Mouse (Mus musculus): ENCODE measurements around the gene Phf5a.
"Not testable (repeated sequence)": the region's sequence is repeated elsewhere in the genome, so short reads cannot be mapped to it uniquely, and the experiment has no call there.

Gene Phf5a

DNA sequence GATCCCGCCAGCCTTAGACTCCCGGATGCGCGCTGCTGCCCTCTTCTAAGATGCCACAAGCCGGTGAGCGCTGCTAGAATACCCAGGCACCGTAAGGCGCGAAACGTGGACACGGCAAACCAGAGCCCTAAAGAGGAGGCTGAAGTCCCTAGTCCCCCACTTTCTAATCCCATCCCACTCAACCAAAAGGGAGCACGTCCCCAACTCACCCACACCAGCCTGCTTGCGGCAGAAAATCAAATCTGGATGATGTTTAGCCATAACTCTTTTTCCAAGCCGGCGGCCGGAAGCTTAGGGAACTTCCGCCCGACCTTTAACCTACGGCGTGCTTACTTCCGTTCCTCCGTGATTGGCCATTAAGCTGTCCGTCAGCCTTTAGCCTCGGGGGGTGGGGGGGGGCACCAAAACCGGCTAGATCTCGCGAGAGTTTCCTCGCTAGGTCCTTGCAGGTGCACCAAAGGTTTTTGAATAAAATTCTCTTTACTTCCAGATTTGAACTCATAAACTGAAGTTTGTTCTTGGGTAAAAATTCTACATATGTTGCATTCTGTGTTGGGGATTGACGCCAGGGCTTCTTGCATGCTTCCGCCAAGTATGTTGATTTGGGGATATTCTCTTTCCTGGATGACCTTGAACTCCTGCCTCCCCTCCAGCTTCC lies at the start of gene Phf5a:
Gene Phf5a, minus strand, starts transcription at position 308 of the 658 bp plus-strand sequence.
- DNase-seq (ENCODE audit: low read depth, low spot score), result peak; percentile 98

- DNase-seq (ENCODE audit: low read depth, low spot score), result no peak
Measured at GRCm38 (mm10) chr15:81921255-81921654, 49.5 kb upstream of the Phf5a start.

GRCm38 (mm10) chr15:81920546-81921217 lies 49.0 kb upstream of the Phf5a start:
- DNase-seq (ENCODE audit: low read depth, low spot score), result no peak

DNA sequence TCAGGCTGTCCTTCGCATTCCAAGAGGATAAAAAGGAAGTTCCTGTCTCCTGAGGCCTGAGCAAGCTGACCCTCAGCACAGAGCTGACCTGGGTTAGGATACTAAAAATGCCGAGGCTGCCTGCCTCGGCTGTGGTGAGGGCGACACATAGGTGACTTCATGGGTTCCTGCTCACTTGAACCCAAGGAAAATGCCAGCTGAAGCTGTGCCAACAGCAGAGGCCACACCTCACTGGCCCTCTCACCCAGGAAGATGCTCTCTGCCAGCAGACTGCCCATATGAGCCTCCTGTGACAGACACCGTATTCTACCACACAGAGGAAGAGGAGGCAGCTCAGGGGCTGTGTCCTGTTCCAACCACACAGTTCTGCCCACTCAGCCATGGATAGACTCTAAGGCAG lies 47.4 kb upstream of the Phf5a start:
- no peak for DNase-seq (ENCODE audit: low read depth, low spot score)

DNA sequence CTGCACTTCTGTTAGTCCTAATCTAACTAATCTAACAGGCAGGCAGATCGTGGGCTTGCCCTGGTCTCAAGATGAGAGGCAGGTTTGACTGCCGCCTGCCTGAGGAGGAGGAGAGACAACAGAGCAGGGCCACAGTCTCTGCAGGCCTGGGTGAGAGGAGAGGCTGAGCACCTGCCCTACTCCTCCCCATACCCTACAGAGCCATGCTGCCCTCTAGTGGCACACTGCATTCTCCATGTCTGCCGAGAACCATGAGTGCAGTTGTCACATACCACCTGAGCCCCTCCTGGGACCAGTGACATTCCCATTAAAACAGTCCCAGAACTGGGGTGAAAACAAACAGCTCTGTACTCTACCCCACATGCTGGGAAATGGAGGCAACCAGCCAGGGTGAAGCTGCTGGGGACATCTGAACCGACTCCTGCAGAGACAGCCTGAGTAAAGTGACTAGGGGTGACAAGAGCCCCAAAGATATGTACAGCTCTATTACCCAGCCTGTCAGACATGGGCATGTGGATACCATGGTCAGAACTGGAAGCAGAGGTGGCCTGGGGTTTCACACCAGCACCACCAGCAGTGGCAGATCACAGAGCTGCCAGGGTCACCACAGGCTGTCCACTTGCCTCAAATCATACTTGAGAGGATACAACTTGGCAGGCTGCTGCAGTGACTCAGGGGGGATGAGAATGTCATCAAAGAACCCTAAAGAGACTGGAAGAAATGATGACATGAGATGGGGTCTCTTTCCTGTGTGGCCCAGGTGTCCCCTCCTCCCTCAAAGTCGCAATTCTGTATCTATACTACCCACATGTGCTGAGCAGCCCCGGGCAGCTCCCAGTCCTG lies 46.1 kb upstream of the Phf5a start:
- no peak for DNase-seq (ENCODE audit: low read depth, low spot score)

GRCm38 (mm10) chr15:81917201-81917600 lies 45.5 kb upstream of the Phf5a start:
- no peak for DNase-seq (ENCODE audit: low read depth, low spot score)

DNA sequence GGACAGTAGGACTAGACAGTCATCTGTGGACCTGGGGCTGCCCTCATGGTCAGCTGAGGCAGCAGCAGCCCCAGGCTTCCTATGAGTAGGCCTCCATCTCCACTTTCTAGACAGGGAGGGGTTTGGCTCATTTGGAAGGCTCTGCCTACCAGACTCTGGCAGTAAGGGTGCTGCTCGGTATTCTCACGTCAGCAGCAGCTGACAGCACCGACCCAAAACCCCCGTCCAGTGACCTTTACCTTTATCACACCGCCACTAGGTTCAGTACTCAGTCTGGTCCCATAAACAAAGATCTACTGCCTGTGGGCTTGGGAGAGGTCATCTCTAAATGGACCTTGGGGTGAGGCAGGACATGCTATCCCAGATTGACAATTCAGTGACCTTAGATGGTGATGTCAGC lies 44.0 kb upstream of the Phf5a start:
- no peak for DNase-seq (ENCODE audit: low read depth, low spot score)

GRCm38 (mm10) chr15:81914668-81915067 lies 43.0 kb upstream of the Phf5a start:
- DNase-seq (ENCODE audit: low read depth, low spot score), result no peak

GRCm38 (mm10) chr15:81912498-81912897 lies 40.8 kb upstream of the Phf5a start:
- DNase-seq (ENCODE audit: low read depth, low spot score), result no peak

DNA sequence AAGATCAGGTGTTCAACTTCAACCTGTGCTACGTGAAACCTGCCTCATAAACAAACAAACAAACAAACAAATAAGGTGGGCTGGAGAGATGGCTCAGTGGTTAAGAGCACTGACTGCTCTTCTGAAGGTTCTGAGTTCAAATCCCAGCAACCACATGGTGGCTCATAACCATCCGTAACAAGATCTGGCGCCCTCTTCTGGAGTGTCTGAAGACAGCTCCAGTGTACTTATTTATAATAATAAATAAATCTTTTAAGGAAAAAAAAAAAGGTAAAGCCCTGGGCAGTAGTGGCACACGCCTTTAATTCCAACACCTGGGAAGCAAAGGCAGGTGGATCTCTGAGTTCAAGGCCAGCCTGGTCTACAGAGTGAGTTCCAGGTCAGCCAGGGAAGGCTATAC lies 37.1 kb upstream of the Phf5a start:
- not testable (repeated sequence) for DNase-seq (ENCODE audit: low read depth, low spot score)

DNA sequence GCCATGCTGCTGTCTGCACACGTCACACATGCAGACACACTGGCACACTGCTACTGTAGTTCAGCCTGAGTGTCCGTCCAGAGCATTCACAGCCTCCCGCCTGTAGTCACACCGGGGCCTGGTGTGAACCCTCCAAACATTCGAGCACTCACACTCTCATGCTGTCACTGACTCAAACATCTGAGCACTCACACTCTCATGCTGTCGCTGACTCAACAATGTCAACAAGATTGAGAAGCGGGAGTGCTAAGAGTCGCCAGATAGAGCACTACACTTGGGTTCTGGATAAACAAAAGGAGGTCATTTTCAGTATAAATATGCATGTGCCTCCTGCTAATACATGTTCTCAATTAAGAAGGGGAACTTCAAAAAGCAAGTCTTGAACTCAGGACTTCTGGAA lies 36.2 kb upstream of the Phf5a start:
- no peak for DNase-seq (ENCODE audit: low read depth, low spot score)

GRCm38 (mm10) chr15:81904939-81905338 lies 33.2 kb upstream of the Phf5a start:
- DNase-seq (ENCODE audit: low read depth, low spot score), result peak; percentile 37

DNA sequence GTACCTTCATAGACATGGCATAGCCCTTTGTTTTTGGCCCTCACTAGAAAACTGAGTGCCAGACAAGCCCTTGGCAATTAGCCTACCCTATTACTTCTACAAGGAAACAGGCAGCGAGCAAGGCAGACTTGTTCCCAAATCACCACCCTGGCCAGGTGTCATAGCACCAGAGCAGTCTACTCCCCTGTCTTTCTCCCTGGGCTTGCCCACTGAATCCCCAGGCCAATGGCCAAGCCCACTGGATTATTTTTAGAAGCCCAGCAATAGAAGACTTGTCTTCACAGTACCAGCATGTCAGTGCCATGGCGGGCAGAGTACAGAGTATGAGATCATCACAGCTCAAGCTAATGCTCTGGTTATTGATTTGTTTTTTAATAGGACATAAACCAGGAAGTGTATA lies 27.0 kb upstream of the Phf5a start:
- DNase-seq (ENCODE audit: low read depth, low spot score), result no peak

- no peak for DNase-seq (ENCODE audit: low read depth, low spot score)
Measured at GRCm38 (mm10) chr15:81897607-81898285, 26.0 kb upstream of the Phf5a start.

DNA sequence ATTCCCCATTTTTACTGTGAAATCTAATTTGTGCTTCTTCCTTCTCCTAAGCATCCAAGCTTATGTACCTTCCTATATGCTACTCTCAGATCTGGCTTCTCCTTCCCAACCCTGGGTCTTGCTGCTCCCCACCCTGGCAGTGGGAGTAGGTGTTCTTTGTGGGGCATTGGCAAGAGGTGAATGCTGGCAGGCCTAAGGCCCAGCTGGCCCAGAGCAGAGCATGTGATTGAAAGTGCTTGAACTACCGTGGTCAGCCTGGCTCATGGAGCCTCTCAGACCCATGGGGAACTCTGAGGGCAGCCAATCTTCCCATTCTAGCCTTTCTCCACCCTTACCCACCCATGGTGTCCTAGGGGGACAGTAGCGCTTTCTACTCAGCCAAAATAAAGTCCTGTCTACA lies 24.7 kb upstream of the Phf5a start:
- no peak for DNase-seq (ENCODE audit: low read depth, low spot score)

- DNase-seq (ENCODE audit: low read depth, low spot score), result no peak
Measured at GRCm38 (mm10) chr15:81894002-81894401, 22.3 kb upstream of the Phf5a start.

GRCm38 (mm10) chr15:81891822-81892580 lies 20.3 kb upstream of the Phf5a start:
- no peak for DNase-seq (ENCODE audit: low read depth, low spot score)

- DNase-seq (ENCODE audit: low read depth, low spot score), result no peak
Measured at GRCm38 (mm10) chr15:81891140-81891802, 19.6 kb upstream of the Phf5a start.

- DNase-seq (ENCODE audit: low read depth, low spot score), result no peak
Measured at GRCm38 (mm10) chr15:81889175-81889574, 17.5 kb upstream of the Phf5a start.

DNA sequence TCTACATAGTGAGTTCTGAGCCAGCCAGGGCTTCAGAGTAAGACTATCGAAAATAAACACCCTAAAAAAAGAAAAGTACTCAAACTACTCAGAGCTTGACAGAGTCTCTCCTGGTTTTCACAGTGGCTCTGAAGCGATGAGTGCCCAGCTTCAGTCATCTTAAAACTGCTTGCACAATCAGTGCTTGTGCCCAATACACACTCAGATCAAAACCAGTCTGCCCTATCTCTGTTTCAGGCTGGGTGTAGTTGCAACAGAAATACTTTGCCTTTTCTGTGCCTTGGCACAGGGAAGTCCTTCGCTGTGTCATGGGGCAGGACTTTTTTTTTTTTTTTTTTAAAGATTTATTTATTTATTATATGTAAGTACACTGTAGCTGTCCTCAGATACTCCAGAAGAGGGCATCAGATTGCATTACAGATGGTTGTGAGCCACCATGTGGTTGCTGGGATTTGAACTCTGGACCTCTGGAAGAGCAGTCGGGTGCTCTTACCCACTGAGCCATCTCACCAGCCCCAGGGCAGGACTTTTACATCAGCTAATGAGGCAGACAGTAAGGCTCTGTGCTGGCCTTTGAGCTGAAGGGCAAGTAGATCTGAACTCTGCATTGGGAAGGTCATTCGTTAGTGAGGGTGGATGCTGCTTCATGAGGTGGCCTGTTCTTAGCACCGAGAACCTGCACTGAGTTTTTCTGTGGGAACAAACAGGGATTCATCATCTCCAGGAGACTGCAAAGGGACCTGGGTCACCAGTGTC lies 15.3 kb upstream of the Phf5a start:
- DNase-seq (ENCODE audit: low read depth, low spot score), result no peak
